Mouse (Mus musculus) MEL (cell line): ENCODE data around the gene Nme7. TPM values are rescaled to one million over a fixed set of nuclear protein-coding genes. Genes with fewer than 3 reads are reported as not detected.

Source experiments
- DNase-seq: peaks from one replicate; pipeline ENCODE4 v3.0.0; 2011; ENCODE audit warnings: low read depth, low spot score
- H3K27ac ChIP-seq: 2 replicates; pipeline ENCODE4 v1.5.1; 2012; ENCODE audit warnings: low read depth, mild to moderate bottlenecking, control low read depth, low read length, moderate library complexity; ENCODE audit not compliant: control insufficient read depth
- H3K27me3 ChIP-seq, 2 experiments: fragments of 150-350 bp in 1 of 2; sonication (generic) in 1 of 2; 2 replicates each; pipeline ENCODE4 v1.6.1; 2012; ENCODE audit warnings: low read length in 2 of 2, mild to moderate bottlenecking in 2 of 2, improper control_type of control experiment in 1 of 2, moderate library complexity in 1 of 2; ENCODE audit not compliant: insufficient read depth in 2 of 2, control insufficient read depth in 1 of 2
- H3K36me3 ChIP-seq, 2 experiments: 2 replicates each; pipeline ENCODE4 v1.6.1; 2012 to 2014; ENCODE audit warnings: low read length in 2 of 2, improper control_type of control experiment in 1 of 2, inconsistent platforms in 1 of 2, mild to moderate bottlenecking in 1 of 2; ENCODE audit not compliant: insufficient read depth in 2 of 2, control insufficient read depth in 1 of 2
- H3K4me1 ChIP-seq, 2 experiments: fragments of 150-350 bp in 1 of 2; sonication (generic) in 1 of 2; 2 replicates each; pipeline ENCODE4 v1.6.1; 2012; ENCODE audit warnings: low read length in 2 of 2, improper control_type of control experiment in 1 of 2, mild to moderate bottlenecking in 1 of 2; ENCODE audit not compliant: insufficient read depth in 2 of 2, control insufficient read depth in 1 of 2
- H3K4me3 ChIP-seq, 2 experiments: fragments of 150-350 bp in 1 of 2; sonication (generic) in 1 of 2; 2 replicates each; pipeline ENCODE4 v1.5.1; 2012; ENCODE audit warnings: low read depth in 2 of 2, low read length in 2 of 2, mild to moderate bottlenecking in 2 of 2, moderate library complexity in 2 of 2, control low read depth in 1 of 2, improper control_type of control experiment in 1 of 2; ENCODE audit not compliant: control insufficient read depth in 1 of 2, insufficient read depth in 1 of 2
- H3K79me2 ChIP-seq: 2 replicates; pipeline ENCODE4 v1.6.1; 2012; ENCODE audit warnings: mild to moderate bottlenecking, low read length, moderate library complexity; ENCODE audit not compliant: control insufficient read depth, poor library complexity, insufficient read depth
- H3K9ac ChIP-seq: 2 replicates; pipeline ENCODE4 v1.6.1; 2012; ENCODE audit warnings: low read depth, mild to moderate bottlenecking, control low read depth, low read length, moderate library complexity; ENCODE audit not compliant: control insufficient read depth, poor library complexity, severe bottlenecking
- H3K9me3 ChIP-seq: fragments of 150-350 bp; sonication (generic); replicated peaks from 2 replicates; pipeline ENCODE4 v1.6.1; 2012; ENCODE audit warnings: mild to moderate bottlenecking, low read length, improper control_type of control experiment, moderate library complexity; ENCODE audit not compliant: insufficient read depth
- BHLHE40 ChIP-seq: IDR thresholded peaks from 2 replicates; pipeline ENCODE4 v1.6.1; 2012; ENCODE audit warnings: low read depth, mild to moderate bottlenecking, inconsistent platforms, low read length, improper control_type of control experiment, borderline replicate concordance
- CHD1 ChIP-seq: IDR thresholded peaks from 2 replicates; pipeline ENCODE4 v1.6.1; 2012; ENCODE audit warnings: low read depth, mild to moderate bottlenecking, inconsistent platforms, low read length, improper control_type of control experiment
- CTCF ChIP-seq, 3 experiments: IDR thresholded peaks in 2 of 3; conservative IDR thresholded peaks in 1 of 3; 2 replicates each; pipeline ENCODE4 v1.5.1; 2011 to 2012; ENCODE audit warnings: low read length in 3 of 3, low read depth in 2 of 3, mild to moderate bottlenecking in 2 of 3, improper control_type of control experiment in 1 of 3, inconsistent platforms in 1 of 3, mixed read lengths in 1 of 3, moderate library complexity in 1 of 3; ENCODE audit not compliant: control insufficient read depth in 1 of 3, insufficient read depth in 1 of 3, poor library complexity in 1 of 3, severe bottlenecking in 1 of 3
- ELF1 ChIP-seq: IDR thresholded peaks from 2 replicates; pipeline ENCODE4 v1.6.1; 2014; ENCODE audit warnings: low read depth, mild to moderate bottlenecking, inconsistent platforms, low read length, improper control_type of control experiment, moderate library complexity
- EP300 ChIP-seq, 2 experiments: IDR thresholded peaks; 2 replicates each; pipeline ENCODE4 v1.6.1; 2011; ENCODE audit warnings: improper control_type of control experiment in 2 of 2, low read length in 2 of 2, low read depth in 1 of 2, mild to moderate bottlenecking in 1 of 2
- ETS1 ChIP-seq: IDR thresholded peaks from 2 replicates; pipeline ENCODE4 v1.6.1; 2012; ENCODE audit warnings: low read depth, mild to moderate bottlenecking, inconsistent platforms, low read length, improper control_type of control experiment, moderate library complexity
- HCFC1 ChIP-seq: IDR thresholded peaks from 2 replicates; pipeline ENCODE4 v1.6.1; 2012; ENCODE audit warnings: low read depth, mild to moderate bottlenecking, inconsistent platforms, low read length, improper control_type of control experiment, moderate library complexity
- JUND ChIP-seq: IDR thresholded peaks from 2 replicates; pipeline ENCODE4 v1.6.1; 2011; ENCODE audit warnings: low read depth, mild to moderate bottlenecking, improper control_type of control experiment, low read length
- KAT2A ChIP-seq: conservative IDR thresholded peaks from 2 replicates; pipeline ENCODE4 v1.6.1; 2012; ENCODE audit warnings: low read depth, low read length, improper control_type of control experiment, inconsistent platforms
- MAFK ChIP-seq: IDR thresholded peaks from 2 replicates; pipeline ENCODE4 v1.6.1; 2011; ENCODE audit warnings: low read depth, mild to moderate bottlenecking, low read length, improper control_type of control experiment, borderline replicate concordance
- MAZ ChIP-seq: IDR thresholded peaks from 2 replicates; pipeline ENCODE4 v1.6.1; 2012; ENCODE audit warnings: low read depth, mild to moderate bottlenecking, inconsistent platforms, low read length, improper control_type of control experiment
- MEF2A ChIP-seq: IDR thresholded peaks from 2 replicates; pipeline ENCODE4 v1.6.1; 2014; ENCODE audit warnings: low read depth, mild to moderate bottlenecking, inconsistent platforms, low read length, improper control_type of control experiment; ENCODE audit not compliant: poor library complexity, insufficient replicate concordance, severe bottlenecking; ENCODE audit errors: extremely low read depth
- MXI1 ChIP-seq: IDR thresholded peaks from 2 replicates; pipeline ENCODE4 v1.6.1; 2011; ENCODE audit warnings: mild to moderate bottlenecking, low read depth, low read length, improper control_type of control experiment
- MYC ChIP-seq: IDR thresholded peaks from 2 replicates; pipeline ENCODE4 v1.6.1; 2011; ENCODE audit warnings: low read depth, mild to moderate bottlenecking, low read length, improper control_type of control experiment, moderate library complexity
- NRF1 ChIP-seq: IDR thresholded peaks from 2 replicates; pipeline ENCODE4 v1.6.1; 2014; ENCODE audit warnings: low read depth, mild to moderate bottlenecking, inconsistent platforms, low read length, improper control_type of control experiment, moderate library complexity; ENCODE audit not compliant: poor library complexity, insufficient read depth, severe bottlenecking
- POLR2A ChIP-seq, 2 experiments: IDR thresholded peaks; 2 replicates each; pipeline ENCODE4 v1.6.1; 2011 to 2012; ENCODE audit warnings: low read length in 2 of 2, mild to moderate bottlenecking in 2 of 2, control low read depth in 1 of 2, improper control_type of control experiment in 1 of 2, low read depth in 1 of 2, moderate library complexity in 1 of 2; ENCODE audit not compliant: control insufficient read depth in 1 of 2, insufficient read depth in 1 of 2, poor library complexity in 1 of 2
- POLR2AphosphoS2 ChIP-seq: IDR thresholded peaks from 2 replicates; pipeline ENCODE4 v1.6.1; 2011; ENCODE audit warnings: low read length, improper control_type of control experiment
- RCOR1 ChIP-seq: IDR thresholded peaks from 2 replicates; pipeline ENCODE4 v1.6.1; 2012; ENCODE audit warnings: low read depth, mild to moderate bottlenecking, inconsistent platforms, low read length, improper control_type of control experiment
- SIN3A ChIP-seq: IDR thresholded peaks from 2 replicates; pipeline ENCODE4 v1.6.1; 2012; ENCODE audit warnings: low read length, improper control_type of control experiment, inconsistent platforms
- SMC3 ChIP-seq: IDR thresholded peaks from 2 replicates; pipeline ENCODE4 v1.6.1; 2011; ENCODE audit warnings: low read depth, low read length, improper control_type of control experiment
- TAL1 ChIP-seq: IDR thresholded peaks from 2 replicates; pipeline ENCODE4 v1.6.1; 2012; ENCODE audit warnings: mild to moderate bottlenecking, inconsistent platforms, low read length, moderate library complexity, mixed read lengths
- USF2 ChIP-seq, 2 experiments: IDR thresholded peaks; 2 replicates each; pipeline ENCODE4 v1.6.1; 2011 to 2012; ENCODE audit warnings: improper control_type of control experiment in 2 of 2, low read length in 2 of 2, borderline replicate concordance in 1 of 2, inconsistent platforms in 1 of 2, low read depth in 1 of 2, mild to moderate bottlenecking in 1 of 2; ENCODE audit not compliant: insufficient read depth in 1 of 2
- ZKSCAN1 ChIP-seq: IDR thresholded peaks from 2 replicates; pipeline ENCODE4 v1.6.1; 2012; ENCODE audit warnings: low read depth, mild to moderate bottlenecking, inconsistent platforms, low read length, improper control_type of control experiment, moderate library complexity
- polyA plus RNA-seq, 2 experiments: library from polyadenylated mRNA; stranded (reverse) in 1 of 2; unstranded in 1 of 2; fragments of >175 nt in 1 of 2; fragments of >200 nt in 1 of 2; gene quantifications; 2 replicates each; pipeline versions ENCODE4 v1.2.1 to v1.2.4; 2012; ENCODE audit warnings: low replicate concordance in 2 of 2, low read depth in 1 of 2; ENCODE audit not compliant: insufficient read length in 2 of 2, insufficient read depth in 1 of 2, missing spikeins in 1 of 2
- total RNA-seq: library from RNA; depleted of rRNA; stranded (reverse); fragments of 300-350 nt; gene quantifications from 2 replicates; pipeline ENCODE4 v1.2.3, GENCODE M21; 2012

Nme7 gene
- total and polyA plus RNA-seq, 3 experiments = 23.2 to 27.6 TPM; not detected in 1

DNA sequence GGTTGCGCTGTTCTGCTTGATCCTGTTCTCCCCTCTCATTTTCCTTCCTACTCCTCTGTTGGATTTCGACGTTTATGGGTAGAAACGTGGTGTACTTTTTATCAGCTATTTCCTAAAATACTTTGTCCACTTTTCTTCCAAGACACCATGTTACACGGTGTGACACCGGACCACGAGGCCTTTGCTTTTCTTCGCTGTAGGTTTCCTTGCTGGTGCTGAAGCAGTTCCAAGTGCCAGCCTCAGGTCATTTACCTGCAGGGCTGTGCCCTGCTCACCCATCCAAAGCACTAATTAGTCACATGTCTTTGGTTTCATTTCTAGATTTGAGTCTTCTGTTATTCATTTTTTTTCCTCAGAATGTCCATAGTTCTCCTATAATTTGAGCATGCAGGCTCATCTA lies 79.7 kb downstream of the Nme7 start:
- DNase-seq = no peak
- Histone ChIP-seq H3K27ac (no peak overlapping the region), H3K4me1 (no peaks in the 10 kb centered on the region), H3K36me3 (no peaks in the 10 kb centered on the region), H3K27me3 (no peaks in the 10 kb centered on the region), H3K9me3 (no peaks in the 10 kb centered on the region), H3K9ac (no peak overlapping the region), H3K4me3 (no peak overlapping the region), H3K79me2 (no peaks in the 10 kb centered on the region)
- TF ChIP-seq MAZ (no peak), NRF1 (no peak), TAL1 (no peak), ELF1 (no peak), JUND (no peak), POLR2A (IDR thresholded peaks at IDR 0.05; ENCODE audit: control insufficient read depth in 1 of 2, insufficient read depth in 1 of 2, low read depth in 1 of 2, low read length in 2 of 2, poor library complexity in 1 of 2) (no peak), ETS1 (no peak), USF2 (IDR thresholded peaks at IDR 0.05; ENCODE audit: borderline replicate concordance in 1 of 2, insufficient read depth in 1 of 2, low read depth in 1 of 2, low read length in 2 of 2) (no peak), KAT2A (no peak), CHD1 (no peak), SIN3A (no peak), SMC3 (no peak), ZKSCAN1 (no peak), EP300 (IDR thresholded peaks at IDR 0.05; ENCODE audit: low read depth in 1 of 2, low read length in 2 of 2) (no peak), MYC (no peak), MAFK (no peak), MXI1 (no peak), HCFC1 (no peak)

DNA sequence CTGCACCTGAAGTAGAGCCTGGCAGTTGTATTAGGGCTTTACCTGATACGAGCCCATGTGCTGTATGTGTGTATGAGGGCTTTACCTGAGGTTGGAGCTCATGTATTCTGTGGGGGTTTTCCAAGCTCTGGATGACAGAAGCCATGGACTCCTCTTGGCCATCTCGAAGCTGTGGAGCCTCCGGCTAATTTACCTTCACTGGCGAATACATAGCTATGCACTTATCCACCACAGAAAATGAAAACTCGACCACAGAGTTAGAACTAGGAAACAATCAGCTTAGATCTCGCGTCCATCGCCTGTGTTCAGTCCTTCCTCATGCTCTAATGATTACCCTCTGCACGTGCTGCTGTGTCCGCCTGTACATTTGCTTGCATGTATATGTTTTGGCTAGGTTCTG lies 80.4 kb downstream of the Nme7 start:
- no peaks in the 10 kb centered on the region for H3K9me3 ChIP-seq
- H3K9ac ChIP-seq = no peak overlapping the region
- TF ChIP-seq TAL1 (no peak), MEF2A (no peak), CTCF (IDR thresholded peaks at IDR 0.05 in 2 of 3, conservative IDR thresholded peaks at IDR 0.05 in 1 of 3; ENCODE audit: control insufficient read depth in 1 of 3, insufficient read depth in 1 of 3, low read depth in 2 of 3, low read length in 3 of 3, poor library complexity in 1 of 3, severe bottlenecking in 1 of 3) (no peak), EP300 (IDR thresholded peaks at IDR 0.05; ENCODE audit: low read depth in 1 of 2, low read length in 2 of 2) (no peak), POLR2AphosphoS2 (no peak), ETS1 (no peak), RCOR1 (no peak), BHLHE40 (no peak), MAZ (no peak)
- TF ChIP-seq, all 39 proteins: peak for 0
- Histone ChIP-seq H3K27me3 (no peaks in the 10 kb centered on the region), H3K4me1 (no peaks in the 10 kb centered on the region), H3K27ac (no peak overlapping the region), H3K79me2 (no peaks in the 10 kb centered on the region), H3K36me3 (no peaks in the 10 kb centered on the region), H3K4me3 (no peak overlapping the region)
- no peak for DNase-seq
